Mouse (Mus musculus) CH12.LX (cell line): ENCODE measurements around the gene Pitpnm2.

ENCODE experiments used
- CTCF ChIP-seq, 2 experiments: IDR thresholded peaks in 1 of 2; conservative IDR thresholded peaks in 1 of 2; 2 replicates each; pipeline ENCODE4 v1.5.1; 2011 to 2012; ENCODE audit warnings: low read depth in 2 of 2, low read length in 2 of 2, improper control_type of control experiment in 1 of 2, inconsistent platforms in 1 of 2, mild to moderate bottlenecking in 1 of 2, moderate library complexity in 1 of 2
- JUN ChIP-seq: IDR thresholded peaks from 2 replicates; pipeline ENCODE4 v1.6.1; 2011; ENCODE audit warnings: low read depth, mild to moderate bottlenecking, low read length, improper control_type of control experiment, moderate library complexity; ENCODE audit not compliant: insufficient read depth
- JUND ChIP-seq: conservative IDR thresholded peaks from 2 replicates; pipeline ENCODE4 v1.6.1; 2011; ENCODE audit warnings: low read depth, low read length, improper control_type of control experiment
- MAZ ChIP-seq: IDR thresholded peaks from 2 replicates; pipeline ENCODE4 v1.6.1; 2012; ENCODE audit warnings: low read depth, mild to moderate bottlenecking, inconsistent platforms, low read length, improper control_type of control experiment, moderate library complexity
- PAX5 ChIP-seq: IDR thresholded peaks from 2 replicates; pipeline ENCODE4 v1.6.1; 2012; ENCODE audit warnings: low read length, inconsistent platforms, mixed read lengths
- POLR2A ChIP-seq: IDR thresholded peaks from 2 replicates; pipeline ENCODE4 v1.6.1; 2011; ENCODE audit warnings: low read depth, mild to moderate bottlenecking, improper control_type of control experiment, low read length
- POLR2AphosphoS2 ChIP-seq: IDR thresholded peaks from 2 replicates; pipeline ENCODE4 v1.6.1; 2011; ENCODE audit warnings: low read depth, low read length, improper control_type of control experiment
- RAD21 ChIP-seq: IDR thresholded peaks from 2 replicates; pipeline ENCODE4 v1.6.1; 2011; ENCODE audit warnings: low read depth, mild to moderate bottlenecking, low read length, improper control_type of control experiment, moderate library complexity
- TCF12 ChIP-seq: IDR thresholded peaks from 2 replicates; pipeline ENCODE4 v1.6.1; 2014; ENCODE audit warnings: low read depth, mild to moderate bottlenecking, inconsistent platforms, low read length, improper control_type of control experiment
- USF2 ChIP-seq: conservative IDR thresholded peaks from 2 replicates; pipeline ENCODE4 v1.6.1; 2011; ENCODE audit warnings: low read depth, low read length, improper control_type of control experiment
- ZKSCAN1 ChIP-seq: IDR thresholded peaks from 2 replicates; pipeline ENCODE4 v1.6.1; 2012; ENCODE audit warnings: low read depth, inconsistent platforms, low read length, improper control_type of control experiment, borderline replicate concordance

- no peak for TF ChIP-seq RAD21
- TF ChIP-seq JUND, result no peak
- TF ChIP-seq ZKSCAN1, result no peak
- TF ChIP-seq CTCF (conservative IDR thresholded peaks at IDR 0.05 in 1 of 2, IDR thresholded peaks at IDR 0.05 in 1 of 2; ENCODE audit: low read depth in 2 of 2, low read length in 2 of 2), result no peak
- TF ChIP-seq USF2, result no peak
- TF ChIP-seq MAZ, result no peak
- TF ChIP-seq PAX5, result no peak
- no peak for TF ChIP-seq POLR2A
- no peak for TF ChIP-seq JUN
- no peak for TF ChIP-seq POLR2AphosphoS2
- no peak for TF ChIP-seq TCF12
Measured at GRCm38 (mm10) chr5:124252580-124253320, 3.2 kb upstream of the Pitpnm2 start.
